Mouse (Mus musculus): ENCODE results near the gene Sptan1. TPM values are rescaled to one million over a fixed set of nuclear protein-coding genes. Genes with fewer than 3 reads are reported as not detected.
A peak's percentile ranks its signal among the peaks of the same experiment; 100 is the strongest.

Sptan1 gene
- polyA plus RNA-seq, 1 experiment: 93.4 TPM

DNA sequence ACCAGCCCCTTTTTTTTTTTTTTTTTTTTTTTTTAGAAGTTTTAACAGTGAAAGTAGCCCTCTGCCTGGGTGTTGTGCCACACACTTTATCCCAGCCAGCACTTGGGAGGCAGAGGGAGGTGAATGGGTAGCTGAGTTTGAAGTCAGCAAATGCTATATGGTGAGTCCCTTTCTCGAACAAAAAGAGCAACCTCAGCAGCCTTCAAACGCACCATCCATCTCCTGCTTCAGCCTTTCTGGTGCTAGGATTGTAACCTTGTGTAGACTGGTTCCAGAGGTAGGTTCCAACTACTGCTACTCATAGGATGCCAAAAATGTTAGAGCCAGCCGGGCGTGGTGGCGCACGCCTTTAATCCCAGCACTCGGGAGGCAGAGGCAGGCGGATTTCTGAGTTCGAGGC, 111.1 kb downstream of the Sptan1 start:
- peaks cover 32% of the 10 kb centered on the region for H3K36me3 ChIP-seq (ENCODE audit: control insufficient read depth, insufficient read depth)

DNA sequence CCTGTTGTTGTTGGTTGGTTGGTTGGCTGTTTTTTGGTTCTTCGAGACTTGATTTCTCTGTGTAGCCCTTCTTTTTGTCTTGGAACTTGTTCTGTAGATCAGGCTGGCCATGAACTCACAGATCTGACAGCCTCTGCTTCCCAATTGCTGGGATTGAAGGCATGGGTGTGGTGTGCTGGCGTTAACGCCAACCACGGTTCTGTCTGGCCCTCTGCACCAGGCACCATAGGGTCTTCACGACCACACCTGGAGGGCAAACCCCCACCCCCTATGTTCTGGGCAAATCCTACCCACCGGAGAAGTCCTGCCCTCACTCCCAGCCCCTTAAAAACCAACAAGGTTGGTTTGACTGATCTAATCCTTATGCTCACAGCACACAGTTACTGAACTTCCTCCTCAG, 111.6 kb downstream of the Sptan1 start:
- no peak overlapping the region for H3ac ChIP-seq (ENCODE audit: control insufficient read depth, insufficient read length, low read depth)
- peak overlapping the region; percentile 56 for H3K4me3 ChIP-seq (ENCODE audit: insufficient read depth, poor library complexity, severe bottlenecking)
- peaks cover 7% of the 10 kb centered on the region for H3K79me2 ChIP-seq (ENCODE audit: control insufficient read depth, insufficient read depth)
- TF ChIP-seq MAX (IDR thresholded peaks at IDR 0.05) (no peak), USF1 (IDR thresholded peaks at IDR 0.05; ENCODE audit: low read depth) (no peak)
- peaks cover 28% of the 10 kb centered on the region for H3K36me3 ChIP-seq (ENCODE audit: control insufficient read depth, insufficient read depth)
- no peaks in the 10 kb centered on the region for H3K79me3 ChIP-seq (ENCODE audit: low read depth)
- H3K27me3 ChIP-seq (ENCODE audit: control insufficient read depth, insufficient read depth, insufficient read length): no peaks in the 10 kb centered on the region

More for the DNA sequence above, 111.1 kb downstream of the Sptan1 start:
- no peaks in the 10 kb centered on the region for H3K79me3 ChIP-seq (ENCODE audit: low read depth)
- no peak overlapping the region for H3ac ChIP-seq (ENCODE audit: control insufficient read depth, insufficient read length, low read depth)
- H3K4me3 ChIP-seq (ENCODE audit: insufficient read depth, poor library complexity, severe bottlenecking): no peak overlapping the region
- no peaks in the 10 kb centered on the region for H3K27me3 ChIP-seq (ENCODE audit: control insufficient read depth, insufficient read depth, insufficient read length)
- H3K79me2 ChIP-seq (ENCODE audit: control insufficient read depth, insufficient read depth): peaks cover 7% of the 10 kb centered on the region
- TF ChIP-seq MYOG (IDR thresholded peaks at IDR 0.05; ENCODE audit: control insufficient read depth, extremely low read depth, insufficient read length) (no peak), FOSL1 (IDR thresholded peaks at IDR 0.05; ENCODE audit: insufficient read depth, low read length, poor library complexity, severe bottlenecking) (no peak), CTCF (IDR thresholded peaks at IDR 0.05; ENCODE audit: control insufficient read depth, insufficient read depth, insufficient read length) (no peak), MYOD1 (IDR thresholded peaks at IDR 0.05; ENCODE audit: control insufficient read depth, insufficient read length, low read depth) (no peak)

DNA sequence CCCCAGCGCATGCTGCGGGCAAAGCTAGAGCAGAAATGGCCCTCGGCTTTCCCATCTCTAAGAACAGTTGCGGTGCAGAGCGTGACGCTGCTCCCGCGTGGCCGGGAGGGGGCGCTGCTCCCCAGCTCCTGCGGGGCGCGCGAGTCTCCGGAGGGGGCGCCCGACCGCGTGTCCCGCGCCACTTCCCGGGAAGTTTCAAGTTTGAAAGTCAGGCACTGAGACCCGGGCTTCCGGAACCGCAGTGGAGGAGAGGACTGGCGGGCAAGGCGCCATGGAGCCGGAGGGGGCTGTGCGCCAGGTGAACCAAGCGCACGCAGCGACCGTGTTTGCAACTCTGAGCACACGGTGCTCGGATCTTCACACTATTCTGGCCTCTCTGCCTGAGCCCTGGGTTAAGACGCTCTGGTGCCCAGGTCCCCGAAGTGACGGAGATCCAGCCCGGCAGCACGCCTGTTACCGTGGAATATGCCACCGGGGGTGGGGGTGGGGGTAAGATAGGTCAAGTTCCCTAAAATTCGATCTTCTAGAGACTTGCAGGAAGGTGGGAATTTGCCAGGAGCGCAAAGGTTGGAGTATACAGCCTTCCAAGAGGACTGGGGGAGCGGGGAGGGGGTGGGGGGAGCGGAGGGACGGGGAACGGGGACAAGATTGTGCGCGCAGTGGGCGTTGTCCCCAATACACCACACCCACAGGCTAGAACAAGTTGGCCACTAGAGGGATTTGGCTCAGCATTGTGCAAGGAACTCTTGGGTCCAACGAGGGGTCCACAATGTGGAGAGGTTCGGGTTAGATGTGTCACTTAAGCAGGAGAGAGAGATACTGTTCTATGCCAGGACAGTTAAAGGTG, 112.4 kb downstream of the Sptan1 start, which contains the start of gene Pkn3:
TSS of gene Pkn3 (plus strand) at position 183 of the 847 bp plus-strand sequence.
- TF ChIP-seq MAX (IDR thresholded peaks at IDR 0.05): peak; percentile 92
- peak; percentile 100 for TF ChIP-seq CTCF (IDR thresholded peaks at IDR 0.05; ENCODE audit: control insufficient read depth, insufficient read depth, insufficient read length)
- peak; percentile 57 for TF ChIP-seq CEBPB (IDR thresholded peaks at IDR 0.05; ENCODE audit: low read depth)
- no peak for TF ChIP-seq MYOD1 (IDR thresholded peaks at IDR 0.05; ENCODE audit: control insufficient read depth, insufficient read length, low read depth)
- no peak for TF ChIP-seq USF1 (IDR thresholded peaks at IDR 0.05; ENCODE audit: low read depth)
- H3K79me2 ChIP-seq (ENCODE audit: control insufficient read depth, insufficient read depth): peaks cover 7% of the 10 kb centered on the region
- peak within 1 kb of the TSS; percentile 56 for H3K4me3 ChIP-seq (ENCODE audit: insufficient read depth, poor library complexity, severe bottlenecking)
- peaks cover 20% of the 10 kb centered on the region for H3K36me3 ChIP-seq (ENCODE audit: control insufficient read depth, insufficient read depth)
- H3K79me3 ChIP-seq (ENCODE audit: low read depth): no peaks in the 10 kb centered on the region
- H3ac ChIP-seq (ENCODE audit: control insufficient read depth, insufficient read length, low read depth): peak within 1 kb of the TSS; percentile 53
- H3K27me3 ChIP-seq (ENCODE audit: control insufficient read depth, insufficient read depth, insufficient read length): no peaks in the 10 kb centered on the region

DNA sequence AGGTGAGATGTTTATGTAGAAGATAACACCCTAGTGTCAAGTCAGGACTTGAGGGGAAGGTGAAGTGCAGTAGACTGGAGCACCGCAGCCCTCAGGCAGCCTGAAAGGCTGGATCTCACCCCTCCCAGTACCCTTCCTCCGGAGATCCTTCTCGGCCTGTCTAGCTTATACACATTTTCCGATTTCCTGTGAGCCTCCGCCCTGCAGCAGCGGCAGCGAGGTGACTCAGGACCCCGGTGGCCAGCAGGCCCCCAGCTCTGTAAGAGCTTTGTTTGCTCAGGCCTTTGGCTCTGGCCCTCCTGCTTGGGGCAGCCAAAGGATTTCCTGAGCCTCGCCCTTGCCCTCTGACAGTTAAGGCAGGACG, 113.0 kb downstream of the Sptan1 start:
- no peaks in the 10 kb centered on the region for H3K79me3 ChIP-seq (ENCODE audit: low read depth)
- TF ChIP-seq MYOG (IDR thresholded peaks at IDR 0.05; ENCODE audit: control insufficient read depth, extremely low read depth, insufficient read length): no peak
- H3ac ChIP-seq (ENCODE audit: control insufficient read depth, insufficient read length, low read depth): peak overlapping the region; percentile 1

DNA sequence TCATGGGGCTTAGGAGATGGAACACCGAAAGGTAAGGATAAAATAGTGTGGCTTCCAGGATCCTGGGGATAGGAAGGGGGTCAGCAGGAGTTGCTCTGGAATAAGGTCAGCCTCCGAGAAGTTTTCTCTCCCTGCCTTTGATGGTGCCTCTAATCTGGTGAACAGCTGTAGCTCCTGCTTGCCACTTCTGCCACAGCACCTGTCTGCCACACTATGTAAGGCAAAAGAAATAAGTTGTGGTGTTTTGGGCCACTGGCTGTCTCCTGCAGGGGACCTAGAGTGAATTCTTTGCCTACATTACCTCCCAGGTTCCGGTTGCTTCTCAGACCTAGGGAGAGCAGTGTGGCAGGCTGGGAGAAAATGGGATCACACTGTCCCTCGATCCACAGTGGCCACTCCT, 113.4 kb downstream of the Sptan1 start:
- TF ChIP-seq CEBPB (IDR thresholded peaks at IDR 0.05; ENCODE audit: low read depth): no peak
- no peak for TF ChIP-seq CTCF (IDR thresholded peaks at IDR 0.05; ENCODE audit: control insufficient read depth, insufficient read depth, insufficient read length)
- TF ChIP-seq USF1 (IDR thresholded peaks at IDR 0.05; ENCODE audit: low read depth): no peak
- no peak for TF ChIP-seq MYOD1 (IDR thresholded peaks at IDR 0.05; ENCODE audit: control insufficient read depth, insufficient read length, low read depth)
- Histone ChIP-seq H3K36me3 (ENCODE audit: control insufficient read depth, insufficient read depth) (peaks cover 10% of the 10 kb centered on the region), H3K79me3 (ENCODE audit: low read depth) (no peaks in the 10 kb centered on the region), H3ac (ENCODE audit: control insufficient read depth, insufficient read length, low read depth) (no peak overlapping the region), H3K27me3 (ENCODE audit: control insufficient read depth, insufficient read depth, insufficient read length) (no peaks in the 10 kb centered on the region), H3K4me3 (ENCODE audit: insufficient read depth, poor library complexity, severe bottlenecking) (no peak overlapping the region), H3K79me2 (ENCODE audit: control insufficient read depth, insufficient read depth) (no peaks in the 10 kb centered on the region)

More for the DNA sequence above, 113.0 kb downstream of the Sptan1 start:
- peak overlapping the region; percentile 56 for H3K4me3 ChIP-seq (ENCODE audit: insufficient read depth, poor library complexity, severe bottlenecking)
- peaks cover 1% of the 10 kb centered on the region for H3K79me2 ChIP-seq (ENCODE audit: control insufficient read depth, insufficient read depth)
- H3K27me3 ChIP-seq (ENCODE audit: control insufficient read depth, insufficient read depth, insufficient read length): no peaks in the 10 kb centered on the region
- peaks cover 14% of the 10 kb centered on the region for H3K36me3 ChIP-seq (ENCODE audit: control insufficient read depth, insufficient read depth)

DNA sequence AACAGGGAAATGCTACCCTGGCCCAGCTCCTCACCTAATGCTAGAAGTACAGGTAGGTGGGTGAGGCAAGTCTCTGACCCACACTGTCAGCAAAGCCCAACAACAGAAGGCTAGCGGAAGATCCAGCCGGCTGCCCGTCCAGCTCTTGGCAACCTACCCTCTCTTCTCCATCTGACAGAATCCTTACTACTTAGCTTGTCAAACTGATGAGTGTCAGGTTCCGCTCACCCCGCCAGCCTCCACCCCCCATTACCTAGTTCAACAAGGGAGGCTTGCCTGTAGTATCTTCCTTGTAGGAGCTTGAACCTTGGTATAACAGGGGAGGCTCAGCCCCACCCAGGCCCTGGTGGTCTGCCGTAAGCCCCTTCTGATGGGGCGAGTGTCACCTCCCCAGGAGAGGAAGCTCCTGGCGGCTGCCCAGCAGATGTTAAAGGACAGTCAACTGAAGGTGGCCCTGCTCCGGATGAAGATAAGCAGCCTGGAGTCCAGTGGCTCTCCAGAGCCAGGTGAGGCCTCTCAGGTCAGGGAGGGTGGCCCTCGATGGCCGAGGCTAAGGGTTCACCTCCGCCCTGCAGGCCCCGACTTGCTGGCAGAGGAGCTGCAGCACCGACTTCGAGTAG, 114.9 kb downstream of the Sptan1 start:
- no peaks in the 10 kb centered on the region for H3K79me3 ChIP-seq (ENCODE audit: low read depth)
- no peaks in the 10 kb centered on the region for H3K79me2 ChIP-seq (ENCODE audit: control insufficient read depth, insufficient read depth)
- no peaks in the 10 kb centered on the region for H3K27me3 ChIP-seq (ENCODE audit: control insufficient read depth, insufficient read depth, insufficient read length)
- no peak for TF ChIP-seq MYOG (IDR thresholded peaks at IDR 0.05; ENCODE audit: control insufficient read depth, extremely low read depth, insufficient read length)
- TF ChIP-seq MAX (IDR thresholded peaks at IDR 0.05): no peak
- TF ChIP-seq USF1 (IDR thresholded peaks at IDR 0.05; ENCODE audit: low read depth): no peak
- TF ChIP-seq FOSL1 (IDR thresholded peaks at IDR 0.05; ENCODE audit: insufficient read depth, low read length, poor library complexity, severe bottlenecking): no peak
- no peak for TF ChIP-seq CTCF (IDR thresholded peaks at IDR 0.05; ENCODE audit: control insufficient read depth, insufficient read depth, insufficient read length)
- no peak for TF ChIP-seq MYOD1 (IDR thresholded peaks at IDR 0.05; ENCODE audit: control insufficient read depth, insufficient read length, low read depth)
- no peak for TF ChIP-seq CEBPB (IDR thresholded peaks at IDR 0.05; ENCODE audit: low read depth)
- no peaks in the 10 kb centered on the region for H3K36me3 ChIP-seq (ENCODE audit: control insufficient read depth, insufficient read depth)
- H3ac ChIP-seq (ENCODE audit: control insufficient read depth, insufficient read length, low read depth): no peak overlapping the region
- H3K4me3 ChIP-seq (ENCODE audit: insufficient read depth, poor library complexity, severe bottlenecking): no peak overlapping the region

Small RNAs within 50 kb of the gene (microRNA-seq; reads per million reads assigned to microRNA genes)
- 1.5 reads per million, percentile 33 among the genes with 10 or more reads in this experiment for gene Mir6997 (ENCODE audit: borderline microRNAs expressed)

Other genes with a start within 250 kb of the Sptan1 start
- gene Gm13420, start 213.9 kb upstream of the Sptan1 start, polyA plus RNA-seq (2012; fragmentation: generic; extraction: Trizol): not detected
- not detected for gene Gm13547, start 206.2 kb upstream of the Sptan1 start, polyA plus RNA-seq (2012; fragmentation: generic; extraction: Trizol)
- gene Coq4, start 178.1 kb upstream of the Sptan1 start, polyA plus RNA-seq (2012; fragmentation: generic; extraction: Trizol): 21.2 TPM
- gene Trub2, start 177.1 kb upstream of the Sptan1 start, polyA plus RNA-seq (2012; fragmentation: generic; extraction: Trizol): 55.0 TPM
- gene Slc27a4, start 162.9 kb upstream of the Sptan1 start, polyA plus RNA-seq (2012; fragmentation: generic; extraction: Trizol): 19.7 TPM
- 67.1 TPM for gene Urm1, start 145.5 kb upstream of the Sptan1 start, polyA plus RNA-seq (2012; fragmentation: generic; extraction: Trizol)
- 3.3 TPM for gene Cercam, start 96.4 kb upstream of the Sptan1 start, polyA plus RNA-seq (2012; fragmentation: generic; extraction: Trizol)
- gene Odf2, start 76.3 kb upstream of the Sptan1 start, polyA plus RNA-seq (2012; fragmentation: generic; extraction: Trizol): 31.3 TPM
- gene Gle1, start 30.1 kb upstream of the Sptan1 start, polyA plus RNA-seq (2012; fragmentation: generic; extraction: Trizol): 30.2 TPM
- 16.4 TPM for gene Wdr34, start 83.3 kb downstream of the Sptan1 start, polyA plus RNA-seq (2012; fragmentation: generic; extraction: Trizol)
- 312 TPM for gene Set, start 91.8 kb downstream of the Sptan1 start, polyA plus RNA-seq (2012; fragmentation: generic; extraction: Trizol)
- gene Pkn3, start 112.1 kb downstream of the Sptan1 start, polyA plus RNA-seq (2012; fragmentation: generic; extraction: Trizol): 5.5 TPM
- 31.5 TPM for gene Zdhhc12, start 128.1 kb downstream of the Sptan1 start, polyA plus RNA-seq (2012; fragmentation: generic; extraction: Trizol)
- 7.2 TPM for gene Zer1, start 159.0 kb downstream of the Sptan1 start, polyA plus RNA-seq (2012; fragmentation: generic; extraction: Trizol)
- 25.3 TPM for gene Tbc1d13, start 168.2 kb downstream of the Sptan1 start, polyA plus RNA-seq (2012; fragmentation: generic; extraction: Trizol)
- 16.1 TPM for gene Endog, start 205.9 kb downstream of the Sptan1 start, polyA plus RNA-seq (2012; fragmentation: generic; extraction: Trizol)
- 33.4 TPM for gene Spout1, start 212.9 kb downstream of the Sptan1 start, polyA plus RNA-seq (2012; fragmentation: generic; extraction: Trizol)
- gene Kyat1, start 240.3 kb downstream of the Sptan1 start, polyA plus RNA-seq (2012; fragmentation: generic; extraction: Trizol): 2.7 TPM